Mouse (Mus musculus) cortical plate, adult 2 months (tissue): Measurements from ENCODE around the gene Rap1a. TPM values are rescaled to one million over a fixed set of nuclear protein-coding genes. Genes with fewer than 3 reads are reported as not detected.
A peak's percentile ranks its signal among the peaks of the same experiment; 100 is the strongest.

Experiments used
- H3K27ac ChIP-seq: fragments of 200-500 bp; 2 replicates; pipeline ENCODE4 v1.5.1; 2012; ENCODE audit warnings: low read length, control low read depth, inconsistent platforms; ENCODE audit not compliant: insufficient read depth
- H3K4me1 ChIP-seq: fragments of 200-500 bp; 2 replicates; pipeline ENCODE4 v1.6.1; 2011; ENCODE audit warnings: low read length; ENCODE audit not compliant: control insufficient read depth, insufficient read depth
- H3K4me3 ChIP-seq: fragments of 200-500 bp; 2 replicates; pipeline ENCODE4 v1.5.1; 2011; ENCODE audit warnings: mild to moderate bottlenecking, low read length, control low read depth; ENCODE audit not compliant: insufficient read depth
- CTCF ChIP-seq: fragments of 200-500 bp; IDR thresholded peaks from 2 replicates; pipeline ENCODE4 v1.5.1; 2011; ENCODE audit warnings: mild to moderate bottlenecking, control low read depth, low read length; ENCODE audit not compliant: insufficient read depth; ENCODE audit errors: extremely low read depth
- POLR2A ChIP-seq: fragments of 200-500 bp; IDR thresholded peaks from 2 replicates; pipeline ENCODE4 v1.6.1; 2011; ENCODE audit warnings: mild to moderate bottlenecking, low read length, control low read depth; ENCODE audit not compliant: insufficient read depth; ENCODE audit errors: extremely low read depth
- polyA plus RNA-seq: library from polyadenylated mRNA; depleted of rRNA; stranded (reverse); fragments of >200 nt; gene quantifications from 2 replicates; pipeline ENCODE4 v1.2.3, GENCODE M21; 2012

Gene Rap1a
- polyA plus RNA-seq, 1 experiment, result 51.0 TPM

- H3K4me3 ChIP-seq, result no peak overlapping the region
- no peak overlapping the region for H3K27ac ChIP-seq
- H3K4me1 ChIP-seq, result no peaks in the 10 kb centered on the region; the same call in 1 of the 2 replicates
- TF ChIP-seq CTCF (no peak), POLR2A (no peak)
Observed at GRCm38 (mm10) chr3:105791129-105791528, 10.0 kb downstream of the Rap1a start.

- Histone ChIP-seq H3K4me3 (no peak overlapping the region), H3K27ac (no peak overlapping the region), H3K4me1 (no peaks in the 10 kb centered on the region; the same call in 1 of the 2 replicates)
- TF ChIP-seq POLR2A (no peak), CTCF (no peak)
Observed at GRCm38 (mm10) chr3:105790338-105790737, 10.8 kb downstream of the Rap1a start.

- H3K4me3 ChIP-seq, result no peak overlapping the region
- H3K27ac ChIP-seq, result no peak overlapping the region
- no peak for TF ChIP-seq POLR2A
- no peak for TF ChIP-seq CTCF
- H3K4me1 ChIP-seq, result no peaks in the 10 kb centered on the region; the same call in 1 of the 2 replicates
Observed at GRCm38 (mm10) chr3:105789776-105790175, 11.4 kb downstream of the Rap1a start.

GRCm38 (mm10) chr3:105787328-105787727, 13.8 kb downstream of the Rap1a start:
- Histone ChIP-seq H3K27ac (no peak overlapping the region), H3K4me3 (no peak overlapping the region), H3K4me1 (no peaks in the 10 kb centered on the region; the same call in 1 of the 2 replicates)
- TF ChIP-seq POLR2A, result no peak
- TF ChIP-seq CTCF, result no peak

- TF ChIP-seq POLR2A (no peak), CTCF (no peak)
- Histone ChIP-seq H3K4me3 (no peak overlapping the region), H3K27ac (no peak overlapping the region), H3K4me1 (no peaks in the 10 kb centered on the region; the same call in 1 of the 2 replicates)
Observed at GRCm38 (mm10) chr3:105785865-105786264, 15.3 kb downstream of the Rap1a start.

GRCm38 (mm10) chr3:105783809-105784208, 17.3 kb downstream of the Rap1a start:
- H3K27ac ChIP-seq, result no peak overlapping the region

GRCm38 (mm10) chr3:105782406-105782805, 18.7 kb downstream of the Rap1a start:
- no peak overlapping the region for H3K27ac ChIP-seq

More at GRCm38 (mm10) chr3:105783809-105784208, 17.3 kb downstream of the Rap1a start:
- TF ChIP-seq CTCF, result no peak
- no peak for TF ChIP-seq POLR2A
- Histone ChIP-seq H3K4me3 (no peak overlapping the region), H3K4me1 (no peaks in the 10 kb centered on the region; the same call in 1 of the 2 replicates)

GRCm38 (mm10) chr3:105777997-105778396, 23.1 kb downstream of the Rap1a start:
- Histone ChIP-seq H3K27ac (no peak overlapping the region), H3K4me3 (no peak overlapping the region), H3K4me1 (no peaks in the 10 kb centered on the region; the same call in 1 of the 2 replicates)
- TF ChIP-seq POLR2A, result no peak
- no peak for TF ChIP-seq CTCF

More at GRCm38 (mm10) chr3:105782406-105782805, 18.7 kb downstream of the Rap1a start:
- H3K4me3 ChIP-seq, result no peak overlapping the region
- H3K4me1 ChIP-seq, result no peaks in the 10 kb centered on the region; the same call in 1 of the 2 replicates
- TF ChIP-seq CTCF (no peak), POLR2A (no peak)

- TF ChIP-seq POLR2A, result no peak
- no peak for TF ChIP-seq CTCF
- Histone ChIP-seq H3K4me3 (no peak overlapping the region), H3K4me1 (no peaks in the 10 kb centered on the region; the same call in 1 of the 2 replicates), H3K27ac (no peak overlapping the region)
Observed at GRCm38 (mm10) chr3:105774496-105774895, 26.6 kb downstream of the Rap1a start.

GRCm38 (mm10) chr3:105771534-105771933, 29.6 kb downstream of the Rap1a start:
- no peaks in the 10 kb centered on the region; the same call in 1 of the 2 replicates for H3K4me1 ChIP-seq
- peak; percentile 42 for TF ChIP-seq CTCF
- TF ChIP-seq POLR2A, result no peak
- no peak overlapping the region for H3K27ac ChIP-seq
- H3K4me3 ChIP-seq, result no peak overlapping the region

GRCm38 (mm10) chr3:105770836-105771235, 30.3 kb downstream of the Rap1a start:
- H3K4me1 ChIP-seq, result no peaks in the 10 kb centered on the region
- H3K27ac ChIP-seq, result no peak overlapping the region
- TF ChIP-seq POLR2A (no peak), CTCF (no peak)
- H3K4me3 ChIP-seq, result no peak overlapping the region

- no peak for TF ChIP-seq CTCF
- TF ChIP-seq POLR2A, result no peak
- no peak overlapping the region for H3K4me3 ChIP-seq
- H3K4me1 ChIP-seq, result no peaks in the 10 kb centered on the region
- no peak overlapping the region for H3K27ac ChIP-seq
Observed at GRCm38 (mm10) chr3:105769380-105769779, 31.8 kb downstream of the Rap1a start.
